Mouse (Mus musculus) layer of hippocampus, adult 2 months (tissue): ENCODE measurements around the gene Upp2. TPM values are rescaled to one million over a fixed set of nuclear protein-coding genes. Genes with fewer than 3 reads are reported as not detected.

ENCODE experiments used
- DNase-seq, 2 experiments: peaks; one replicate each; pipeline ENCODE4 v3.0.0; 2022; ENCODE audit warnings: low spot score in 2 of 2
- H3K27ac ChIP-seq: fragments of 200-600 bp; 2 replicates; pipeline ENCODE4 v1.8.1; 2022
- H3K4me3 ChIP-seq: fragments of 200-600 bp; 2 replicates; pipeline ENCODE4 v1.8.1; 2022; ENCODE audit warnings: mild to moderate bottlenecking
- CTCF ChIP-seq: fragments of 200-600 bp; conservative IDR thresholded peaks from 2 replicates; pipeline ENCODE4 v1.8.1; 2022; ENCODE audit warnings: antibody characterized with exemption, mild to moderate bottlenecking, moderate library complexity
- total RNA-seq, 2 experiments: library from RNA; stranded (reverse); gene quantifications; 2 replicates each; pipeline ENCODE4 v1.2.3; 2021

Upp2 gene
- total RNA-seq, 2 experiments from 2014 or later, result 32.7 to 38.5 TPM

- no peak for DNase-seq
- Histone ChIP-seq H3K4me3 (no peak overlapping the region), H3K27ac (no peak overlapping the region)
- no peak for TF ChIP-seq CTCF
Measured at GRCm38 (mm10) chr2:58778986-58779495, 211.9 kb downstream of the Upp2 start.

- no peak for DNase-seq
- no peak overlapping the region for H3K4me3 ChIP-seq
- TF ChIP-seq CTCF, result no peak
- H3K27ac ChIP-seq, result no peak overlapping the region; the same call in 1 of the 2 replicates
Measured at GRCm38 (mm10) chr2:58783526-58783925, 216.4 kb downstream of the Upp2 start.

- TF ChIP-seq CTCF, result no peak
- no peak overlapping the region for H3K4me3 ChIP-seq
- DNase-seq, result no peak
- no peak overlapping the region for H3K27ac ChIP-seq
Measured at GRCm38 (mm10) chr2:58786177-58786576, 219.1 kb downstream of the Upp2 start.

- Histone ChIP-seq H3K4me3 (no peak overlapping the region), H3K27ac (no peak overlapping the region)
- DNase-seq, result no peak
- no peak for TF ChIP-seq CTCF
Measured at GRCm38 (mm10) chr2:58786681-58787080, 219.6 kb downstream of the Upp2 start.

GRCm38 (mm10) chr2:58787360-58787759, 220.3 kb downstream of the Upp2 start:
- Histone ChIP-seq H3K27ac (no peak overlapping the region), H3K4me3 (no peak overlapping the region)
- no peak for DNase-seq
- TF ChIP-seq CTCF, result no peak

GRCm38 (mm10) chr2:58789934-58790333, 222.8 kb downstream of the Upp2 start:
- no peak overlapping the region for H3K4me3 ChIP-seq
- no peak for TF ChIP-seq CTCF
- DNase-seq, result no peak
- no peak overlapping the region for H3K27ac ChIP-seq

- H3K27ac ChIP-seq, result no peak overlapping the region
- DNase-seq, result no peak
- TF ChIP-seq CTCF, result no peak
- no peak overlapping the region for H3K4me3 ChIP-seq
Measured at GRCm38 (mm10) chr2:58790361-58790760, 223.3 kb downstream of the Upp2 start.

- TF ChIP-seq CTCF, result no peak
- no peak overlapping the region for H3K4me3 ChIP-seq
- H3K27ac ChIP-seq, result no peak overlapping the region
- no peak for DNase-seq
Measured at GRCm38 (mm10) chr2:58794489-58794888, 227.4 kb downstream of the Upp2 start.

- H3K27ac ChIP-seq, result no peak overlapping the region
- DNase-seq, result no peak
- no peak overlapping the region for H3K4me3 ChIP-seq
- no peak for TF ChIP-seq CTCF
Measured at GRCm38 (mm10) chr2:58795432-58795831, 228.3 kb downstream of the Upp2 start.

GRCm38 (mm10) chr2:58797506-58797905, 230.4 kb downstream of the Upp2 start:
- Histone ChIP-seq H3K27ac (no peak overlapping the region), H3K4me3 (no peak overlapping the region)
- no peak for TF ChIP-seq CTCF
- no peak for DNase-seq

- H3K4me3 ChIP-seq, result no peak overlapping the region
- DNase-seq, result no peak
- TF ChIP-seq CTCF, result no peak
Measured at GRCm38 (mm10) chr2:58799126-58799525, 232.0 kb downstream of the Upp2 start.

GRCm38 (mm10) chr2:58799623-58800022, 232.5 kb downstream of the Upp2 start:
- TF ChIP-seq CTCF, result no peak
- no peak overlapping the region for H3K27ac ChIP-seq
- no peak for DNase-seq

More at GRCm38 (mm10) chr2:58799126-58799525, 232.0 kb downstream of the Upp2 start:
- no peak overlapping the region for H3K27ac ChIP-seq

GRCm38 (mm10) chr2:58812941-58813340, 245.8 kb downstream of the Upp2 start:
- Histone ChIP-seq H3K27ac (no peak overlapping the region), H3K4me3 (no peak overlapping the region)
- DNase-seq, result no peak
- no peak for TF ChIP-seq CTCF

More at GRCm38 (mm10) chr2:58799623-58800022, 232.5 kb downstream of the Upp2 start:
- H3K4me3 ChIP-seq, result no peak overlapping the region

GRCm38 (mm10) chr2:58828910-58829600, 262.0 kb downstream of the Upp2 start:
- no peak for DNase-seq

More at GRCm38 (mm10) chr2:58828910-58829600, 262.0 kb downstream of the Upp2 start:
- TF ChIP-seq CTCF, result no peak
- Histone ChIP-seq H3K4me3 (no peak overlapping the region), H3K27ac (no peak overlapping the region)
